Mouse (Mus musculus) 416B (cell line): ENCODE measurements around the gene Fam198a.

Experiments used
- DNase-seq: peaks from one replicate; pipeline ENCODE4 v3.0.0; 2011; ENCODE audit warnings: low read depth

Gene Fam198a

DNA sequence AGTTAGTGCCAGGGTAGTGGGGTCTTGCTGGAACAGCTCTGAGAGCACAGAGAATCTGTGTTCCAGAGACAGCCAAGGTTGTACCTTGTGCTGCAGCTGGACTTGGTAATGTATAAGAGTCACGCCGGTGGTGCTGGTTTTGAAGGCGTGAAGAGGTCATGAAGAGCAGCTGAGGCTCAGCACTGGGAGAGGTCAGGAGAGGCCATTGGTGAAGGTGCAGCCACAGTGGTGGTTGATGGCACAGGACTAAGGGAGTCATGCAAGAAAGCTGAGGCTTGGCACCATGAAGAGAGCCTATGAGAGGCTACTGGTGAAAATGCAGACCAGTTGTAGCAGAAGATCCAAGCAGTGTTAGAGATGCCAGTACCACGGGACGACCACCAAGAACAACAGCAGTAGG is 70.8 kb downstream of the Fam198a start:
- DNase-seq = no peak

DNA sequence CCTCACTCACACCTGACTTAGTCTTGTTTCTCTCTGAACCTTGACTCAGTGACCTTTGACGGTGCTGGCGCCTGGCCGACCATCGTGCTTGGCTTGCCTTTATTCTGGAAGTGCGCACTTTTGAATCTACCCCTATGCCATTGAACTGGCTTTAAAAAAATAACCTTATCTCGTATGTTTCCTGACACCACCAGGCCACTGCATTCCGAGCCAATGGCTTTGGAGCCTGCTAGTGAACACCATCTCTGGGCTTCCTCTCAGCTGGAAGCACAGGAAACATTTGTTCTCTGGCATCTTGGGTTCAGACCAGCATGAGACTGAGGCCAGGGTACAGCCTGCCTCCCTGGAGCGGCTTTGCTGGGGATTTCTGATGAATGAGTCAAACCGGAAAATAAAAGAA is 72.0 kb downstream of the Fam198a start:
- peak; percentile 42 for DNase-seq

DNA sequence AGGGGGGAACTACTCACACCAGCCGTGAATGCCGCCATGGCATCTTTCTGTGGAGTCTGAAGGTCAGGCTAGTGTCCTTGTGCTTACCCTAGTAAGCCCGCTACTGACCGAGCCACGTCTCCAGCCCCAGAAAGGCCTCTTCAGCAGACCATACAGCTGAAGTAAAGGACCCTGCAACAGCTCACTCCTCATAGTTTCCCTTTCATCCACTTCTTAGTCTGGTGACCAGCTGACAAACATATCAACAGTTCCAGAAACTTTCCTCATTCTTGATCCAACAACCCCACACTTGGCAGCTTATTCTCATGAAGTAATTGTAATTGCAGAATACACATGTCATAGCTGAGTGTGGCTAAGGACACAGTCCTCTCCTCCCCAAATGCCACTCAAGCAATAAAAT is 73.1 kb downstream of the Fam198a start:
- no peak for DNase-seq

DNA sequence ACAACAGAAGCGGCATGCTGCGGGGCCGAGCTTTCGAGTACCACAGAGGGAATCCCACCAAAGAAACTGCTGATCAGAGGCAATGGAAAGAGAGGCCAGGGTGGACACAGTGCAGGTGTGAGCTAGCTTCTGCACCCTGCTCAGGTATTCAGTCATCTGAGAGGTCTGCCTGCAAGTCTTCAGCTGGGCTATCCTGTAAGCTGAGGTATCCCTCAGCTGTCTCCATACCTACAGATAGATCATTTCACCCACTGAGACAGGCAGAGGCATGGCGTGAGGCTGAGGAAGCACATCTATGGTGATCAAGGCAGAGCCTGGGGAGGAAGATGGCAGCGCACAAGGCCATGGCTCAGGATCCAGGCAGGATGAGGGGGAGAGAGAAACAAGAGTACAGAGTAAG is 73.6 kb downstream of the Fam198a start:
- no peak for DNase-seq

DNA sequence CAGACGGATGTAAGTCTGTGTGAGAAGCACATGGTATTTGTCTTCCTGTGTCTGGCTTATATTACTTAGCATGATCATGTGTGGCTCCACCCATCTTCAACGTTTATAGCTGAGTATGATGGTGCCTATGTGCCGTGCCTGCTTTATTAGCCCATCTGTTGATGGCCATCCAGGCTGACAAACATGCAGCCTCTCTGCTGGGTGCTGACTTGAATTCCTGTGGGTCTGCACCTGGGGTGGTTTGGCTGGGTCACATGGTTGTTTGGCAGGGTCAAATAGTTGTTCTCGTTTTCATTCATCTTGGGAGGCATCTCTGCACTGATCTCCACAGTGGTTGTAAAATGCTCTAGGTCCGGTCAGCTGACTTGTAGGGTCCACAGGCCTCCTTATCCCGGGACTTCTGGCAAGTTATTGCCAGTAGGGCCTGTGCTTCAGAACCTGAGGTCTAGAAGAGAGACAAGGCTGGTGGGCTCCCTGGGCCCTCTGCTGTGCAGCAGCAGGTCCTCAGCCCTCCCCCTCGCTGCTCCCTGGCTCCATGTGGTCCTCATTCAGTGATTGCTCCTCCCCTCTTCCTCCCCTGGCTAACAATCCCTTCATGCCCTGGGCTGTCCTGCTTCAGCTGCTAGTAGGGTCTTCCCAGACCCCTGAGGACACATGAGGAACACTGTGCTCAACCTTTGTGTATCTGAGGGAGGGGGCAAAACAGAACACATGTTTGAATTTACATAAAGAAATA is 75.2 kb downstream of the Fam198a start:
- DNase-seq = no peak

DNA sequence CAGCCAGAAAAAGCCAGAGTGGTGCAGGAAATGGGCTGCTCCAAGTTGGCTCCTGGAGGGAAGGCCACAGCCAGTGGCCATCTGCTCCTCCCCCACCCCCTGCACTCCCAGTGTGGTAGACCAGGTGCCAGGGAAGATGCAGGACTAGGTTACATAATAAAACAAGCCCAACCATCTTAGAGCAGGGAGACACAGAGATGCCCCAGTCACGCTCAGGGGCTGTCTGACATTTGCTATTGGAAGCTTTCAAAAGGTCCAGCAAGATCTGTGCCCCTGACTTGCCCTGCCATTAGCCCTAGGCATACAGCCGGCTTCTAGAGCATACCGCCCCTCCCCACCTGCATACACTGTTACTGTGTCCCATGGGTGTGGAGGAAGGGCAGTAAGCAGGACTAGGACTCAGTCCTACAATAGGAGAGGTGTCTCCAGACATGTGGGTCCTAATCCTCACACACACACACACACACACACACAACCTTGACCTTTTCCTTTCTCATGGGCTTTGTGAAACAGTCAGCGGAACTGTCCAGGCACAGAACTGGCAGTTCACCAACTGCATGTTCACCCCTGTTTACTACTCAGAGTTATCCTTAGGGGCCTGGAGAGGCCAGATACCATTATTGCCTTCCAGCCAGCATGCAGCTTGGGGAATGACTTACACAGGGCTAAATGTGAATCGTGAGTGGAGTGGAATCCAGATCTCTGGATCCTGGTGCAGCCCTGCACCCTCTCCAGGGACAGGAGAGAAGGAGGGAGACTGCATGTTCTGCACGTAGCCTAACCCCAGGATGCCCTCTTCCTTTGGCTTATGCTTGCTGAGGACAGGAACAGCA is 76.5 kb downstream of the Fam198a start:
- no peak for DNase-seq

DNA sequence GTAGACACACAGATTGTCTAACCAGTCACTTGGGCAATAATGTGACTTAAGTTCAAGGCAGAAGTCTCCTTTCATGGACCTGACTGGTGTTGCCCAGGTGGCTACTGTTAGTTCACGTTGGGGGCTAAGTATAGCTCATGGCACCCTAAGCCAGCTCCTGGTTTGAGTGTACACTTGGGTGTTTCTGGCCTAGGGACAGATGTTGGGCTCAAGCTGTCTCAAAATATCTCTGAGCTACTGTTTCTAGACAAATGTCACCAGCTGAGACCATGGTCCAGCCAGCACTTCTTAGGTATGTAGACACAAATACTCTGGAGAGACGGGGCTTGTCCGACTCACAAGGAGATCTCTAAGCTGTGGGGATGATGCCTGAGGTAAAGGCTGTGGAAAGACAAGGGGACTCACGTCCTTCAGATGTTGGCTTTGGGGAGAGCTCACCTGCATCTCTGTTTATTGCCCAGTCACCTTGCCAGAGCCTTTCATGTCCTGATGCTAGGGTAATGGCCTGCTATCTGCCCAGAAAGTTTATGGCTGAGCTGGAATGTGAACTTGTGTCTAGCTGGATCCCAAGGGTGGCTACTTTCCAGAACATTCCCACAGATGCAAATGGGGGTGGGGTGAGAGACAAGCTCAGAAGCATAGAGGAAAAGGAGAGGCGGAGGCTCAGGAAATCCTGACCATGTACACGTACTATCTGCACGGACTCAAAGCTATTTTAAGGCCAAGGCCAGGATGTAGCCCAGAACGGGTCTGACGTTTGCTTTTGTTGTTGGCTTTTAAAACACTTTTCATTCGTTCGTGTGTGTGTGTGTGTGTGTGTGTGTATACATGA is 77.3 kb downstream of the Fam198a start:
- peak; percentile 38 for DNase-seq

DNA sequence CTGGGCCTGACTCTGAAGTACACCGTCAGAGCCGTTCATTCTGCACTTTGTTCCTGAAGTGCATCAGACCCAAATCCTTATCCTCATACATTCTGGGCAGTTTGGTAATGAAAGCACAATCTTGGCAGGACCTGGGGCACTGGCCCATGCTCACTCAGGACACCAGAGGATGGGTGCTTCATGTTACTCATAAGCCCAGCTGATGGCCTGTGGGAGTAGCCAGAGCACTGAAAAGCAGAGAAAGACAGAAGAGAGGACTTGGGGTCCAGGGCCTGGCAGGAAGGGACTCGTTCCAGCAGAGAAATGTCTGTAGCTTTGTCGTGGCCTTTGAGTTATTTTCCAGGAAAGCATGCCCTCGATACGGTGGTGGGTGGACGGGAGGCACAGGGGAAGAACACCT is 79.0 kb downstream of the Fam198a start:
- DNase-seq = no peak
